Mouse (Mus musculus) heart, adult 2 months (tissue): ENCODE measurements around the gene Fgg. TPM values are rescaled to one million over a fixed set of nuclear protein-coding genes. Genes with fewer than 3 reads are reported as not detected.

Experiments
- DNase-seq, 2 experiments: peaks; one replicate each; pipeline ENCODE4 v3.0.0; 2021
- H3K27ac ChIP-seq: fragments of 200-600 bp; 2 replicates; pipeline ENCODE4 v1.8.1; 2022
- H3K27me3 ChIP-seq: fragments of 200-500 bp; 2 replicates; pipeline ENCODE4 v1.6.1; 2012; ENCODE audit warnings: mild to moderate bottlenecking, low read length, inconsistent platforms, mixed read lengths; ENCODE audit not compliant: control insufficient read depth, insufficient read depth
- H3K36me3 ChIP-seq: fragments of 200-500 bp; 2 replicates; pipeline ENCODE4 v1.6.1; 2012; ENCODE audit warnings: low read length, inconsistent platforms; ENCODE audit not compliant: control insufficient read depth, insufficient read depth
- H3K4me1 ChIP-seq: fragments of 200-500 bp; 2 replicates; pipeline ENCODE4 v1.6.1; 2011; ENCODE audit warnings: low read length; ENCODE audit not compliant: control insufficient read depth, insufficient read depth
- H3K4me3 ChIP-seq: fragments of 200-600 bp; 2 replicates; pipeline ENCODE4 v1.8.1; 2022
- H3K79me2 ChIP-seq: fragments of 200-500 bp; replicated peaks from 2 replicates; pipeline ENCODE4 v1.6.1; 2012; ENCODE audit warnings: mild to moderate bottlenecking, inconsistent platforms, low read length, moderate library complexity, mixed read lengths; ENCODE audit not compliant: control insufficient read depth, insufficient read depth
- H3K9ac ChIP-seq: fragments of 200-500 bp; 2 replicates; pipeline ENCODE4 v1.6.1; 2012; ENCODE audit warnings: low read depth, mild to moderate bottlenecking, control low read depth, inconsistent platforms, low read length, mixed read lengths
- CTCF ChIP-seq: fragments of 200-600 bp; IDR thresholded peaks from 2 replicates; pipeline ENCODE4 v1.8.1; 2022; ENCODE audit warnings: antibody characterized with exemption, mild to moderate bottlenecking, moderate library complexity
- EP300 ChIP-seq: fragments of 200-500 bp; IDR thresholded peaks from 2 replicates; pipeline ENCODE4 v1.6.1; 2011; ENCODE audit warnings: low read depth, low read length, control low read depth; ENCODE audit not compliant: insufficient read depth
- POLR2A ChIP-seq: fragments of 200-500 bp; IDR thresholded peaks from 2 replicates; pipeline ENCODE4 v1.6.1; 2011; ENCODE audit warnings: mild to moderate bottlenecking, low read depth, low read length, control low read depth; ENCODE audit not compliant: insufficient read depth
- WGBS: fragments of 180-500 bp; shearing (Covaris S2); methylation state at CpG from one replicate; pipeline ENCODE4 v1.1.7; 2018; 5-methylcytosine and 5-hydroxymethylcytosine counted together
- intact Hi-C: fragments of 180-260 bp; cut with DNase I; formaldehyde crosslinking; loops from one replicate; pipeline ENCODE4 v1.15.1; 2025
- polyA plus RNA-seq: library from polyadenylated mRNA; depleted of rRNA; stranded (reverse); fragments of >200 nt; gene quantifications from 2 replicates; pipeline ENCODE4 v1.2.3, GENCODE M21; 2012
- total RNA-seq, 2 experiments: library from RNA; stranded (reverse); gene quantifications; 2 replicates each; pipeline ENCODE4 v1.2.3; 2021

Gene Fgg
- total and polyA plus RNA-seq, 3 experiments: 0.10 TPM; not detected in 2

GRCm38 (mm10) chr3:82992956-82993355 is 14.6 kb upstream of the Fgg start:
- intact Hi-C loops: no loop called here
- WGBS: 91% methylated on average over 6 of the region's 6 CpGs

DNA sequence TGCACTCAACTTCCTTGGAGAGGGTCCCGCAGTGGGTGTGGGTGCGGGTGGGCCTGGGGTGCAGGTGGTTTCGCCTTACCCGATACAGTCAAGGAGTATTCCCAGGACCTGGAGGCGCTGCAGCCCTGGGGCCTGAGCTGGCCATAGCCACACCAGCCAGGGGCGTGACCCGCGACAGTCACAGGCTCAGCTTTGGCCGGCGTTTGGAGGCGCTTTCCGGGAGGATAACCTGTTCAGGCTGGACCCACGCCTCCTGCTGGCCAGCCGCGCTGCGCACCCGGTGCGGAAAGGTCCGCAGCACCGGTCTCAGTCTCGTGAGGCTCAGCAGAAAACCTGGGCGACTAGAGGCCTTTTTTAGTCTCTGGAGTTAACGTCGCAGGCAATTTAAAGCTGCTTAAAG is 12.2 kb upstream of the Fgg start:
- Histone ChIP-seq H3K4me1 (no peaks in the 10 kb centered on the region), H3K9ac (no peak overlapping the region), H3K36me3 (no peaks in the 10 kb centered on the region), H3K4me3 (no peak overlapping the region), H3K79me2 (no peaks in the 10 kb centered on the region), H3K27me3 (no peaks in the 10 kb centered on the region), H3K27ac (no peak overlapping the region)
- 3% methylated on average over 24 of the region's 24 CpGs for WGBS
- intact Hi-C loops: no loop called here
- DNase-seq: peak; percentile 30 to 53
- TF ChIP-seq POLR2A (no peak), EP300 (no peak), CTCF (peak; percentile 73)

More at GRCm38 (mm10) chr3:82992956-82993355, 14.6 kb upstream of the Fgg start:
- no peak overlapping the region for H3K4me3 ChIP-seq
- H3K36me3 ChIP-seq: no peaks in the 10 kb centered on the region
- no peak overlapping the region for H3K9ac ChIP-seq
- no peak for TF ChIP-seq POLR2A
- TF ChIP-seq EP300: no peak
- TF ChIP-seq CTCF: no peak
- H3K4me1 ChIP-seq: no peaks in the 10 kb centered on the region
- no peaks in the 10 kb centered on the region for H3K27me3 ChIP-seq
- no peaks in the 10 kb centered on the region for H3K79me2 ChIP-seq
- H3K27ac ChIP-seq: no peak overlapping the region
- DNase-seq: no peak

- no peak for TF ChIP-seq CTCF
- no peak for TF ChIP-seq POLR2A
- WGBS: 77% methylated on average over 3 of the region's 3 CpGs
- Histone ChIP-seq H3K36me3 (no peaks in the 10 kb centered on the region), H3K27ac (no peak overlapping the region), H3K4me1 (no peaks in the 10 kb centered on the region), H3K27me3 (no peaks in the 10 kb centered on the region), H3K79me2 (no peaks in the 10 kb centered on the region), H3K4me3 (no peak overlapping the region), H3K9ac (no peak overlapping the region)
- intact Hi-C loops: no loop called here
- no peak for DNase-seq
Measured at GRCm38 (mm10) chr3:82996656-82997055, 10.9 kb upstream of the Fgg start.

GRCm38 (mm10) chr3:82998772-82999463 is 8.6 kb upstream of the Fgg start:
- intact Hi-C loops: loop anchor here (1.0 kb wide), 1 partner anchor 274 kb away; no protein-coding TSS in a partner anchor
- WGBS: 29% methylated on average over 8 of the region's 8 CpGs
- H3K79me2 ChIP-seq: no peaks in the 10 kb centered on the region

GRCm38 (mm10) chr3:82999995-83000394 is 7.5 kb upstream of the Fgg start:
- intact Hi-C loops: loop anchor here (1.0 kb wide), 1 partner anchor 273 kb away; no protein-coding TSS in a partner anchor
- no peaks in the 10 kb centered on the region for H3K79me2 ChIP-seq
- no peaks in the 10 kb centered on the region for H3K36me3 ChIP-seq
- no peak for TF ChIP-seq CTCF
- no peak for TF ChIP-seq POLR2A
- no peak for TF ChIP-seq EP300
- WGBS: 83% methylated on average over 9 of the region's 9 CpGs
- no peaks in the 10 kb centered on the region for H3K4me1 ChIP-seq
- no peaks in the 10 kb centered on the region for H3K27me3 ChIP-seq
- no peak overlapping the region for H3K27ac ChIP-seq
- no peak for DNase-seq
- no peak overlapping the region for H3K4me3 ChIP-seq
- no peak overlapping the region for H3K9ac ChIP-seq

More at GRCm38 (mm10) chr3:82998772-82999463, 8.6 kb upstream of the Fgg start:
- DNase-seq: no peak
- Histone ChIP-seq H3K27ac (no peak overlapping the region), H3K36me3 (no peaks in the 10 kb centered on the region), H3K27me3 (no peaks in the 10 kb centered on the region), H3K4me1 (no peaks in the 10 kb centered on the region), H3K9ac (no peak overlapping the region), H3K4me3 (no peak overlapping the region)
- no peak for TF ChIP-seq EP300
- TF ChIP-seq POLR2A: no peak
- peak; percentile 80 for TF ChIP-seq CTCF

- 0% methylated on average over 2 of the region's 2 CpGs for WGBS
- TF ChIP-seq EP300: no peak
- TF ChIP-seq POLR2A: no peak
- peak; percentile 95 for TF ChIP-seq CTCF
- DNase-seq: no peak
- H3K4me3 ChIP-seq: no peak overlapping the region
- H3K4me1 ChIP-seq: no peaks in the 10 kb centered on the region
- H3K9ac ChIP-seq: no peak overlapping the region
- no peaks in the 10 kb centered on the region for H3K79me2 ChIP-seq
- no peak overlapping the region for H3K27ac ChIP-seq
- H3K27me3 ChIP-seq: no peaks in the 10 kb centered on the region
- H3K36me3 ChIP-seq: no peaks in the 10 kb centered on the region
- intact Hi-C loops: loop anchor here (1.0 kb wide), 1 partner anchor 51 kb away; no protein-coding TSS in a partner anchor
Measured at GRCm38 (mm10) chr3:83002191-83002590, 5.3 kb upstream of the Fgg start.
